Mouse (Mus musculus): ENCODE results near the gene Oit3. TPM values are rescaled to one million over a fixed set of nuclear protein-coding genes. Genes with fewer than 3 reads are reported as not detected.

The Oit3 gene
- total RNA-seq, 2 experiments from 2014 or later, result 0.16 TPM; not detected in 1

Other genes starting within 250 kb of the Oit3 start
- 1 to 10 TPM; 7.8 to 8.2 TPM for gene Sept10, start 219.9 kb downstream of the Oit3 start, total RNA-seq (2021)
- gene Sowahc, start 219.8 kb downstream of the Oit3 start, total RNA-seq (2021), result 1 to 10 TPM; 7.7 to 8.4 TPM
- gene P4ha1, start 118.5 kb downstream of the Oit3 start, total RNA-seq (2021), result 10 to 100 TPM; 41.8 to 47.2 TPM
- gene Gm10273, start 46.1 kb downstream of the Oit3 start, total RNA-seq (2021), result 10 to 100 TPM; 36.5 to 39.6 TPM
- gene Pla2g12b, start 38.1 kb downstream of the Oit3 start, total RNA-seq (2021), result not detected
- gene Gm10322, start 174.3 kb upstream of the Oit3 start, total RNA-seq (2021), result not detected
- gene Mcu, start 174.9 kb upstream of the Oit3 start, total RNA-seq (2021), result 10 to 100 TPM; 47.4 to 54.5 TPM

Measured in layer of hippocampus, postnatal 25 days (tissue).